Mouse (Mus musculus) spleen, adult 2 months (tissue): ENCODE results near the gene Dpep2nb.

ENCODE experiments used
- CTCF ChIP-seq: fragments of 200-500 bp; IDR thresholded peaks from 2 replicates; pipeline ENCODE4 v1.5.1; 2011; ENCODE audit warnings: mild to moderate bottlenecking, inconsistent platforms; ENCODE audit not compliant: insufficient read depth, insufficient read length, insufficient replicate concordance; ENCODE audit errors: extremely low read depth
- POLR2A ChIP-seq: fragments of 200-500 bp; IDR thresholded peaks from 2 replicates; pipeline ENCODE4 v1.6.1; 2011; ENCODE audit warnings: low read depth, low read length, inconsistent platforms

DNA sequence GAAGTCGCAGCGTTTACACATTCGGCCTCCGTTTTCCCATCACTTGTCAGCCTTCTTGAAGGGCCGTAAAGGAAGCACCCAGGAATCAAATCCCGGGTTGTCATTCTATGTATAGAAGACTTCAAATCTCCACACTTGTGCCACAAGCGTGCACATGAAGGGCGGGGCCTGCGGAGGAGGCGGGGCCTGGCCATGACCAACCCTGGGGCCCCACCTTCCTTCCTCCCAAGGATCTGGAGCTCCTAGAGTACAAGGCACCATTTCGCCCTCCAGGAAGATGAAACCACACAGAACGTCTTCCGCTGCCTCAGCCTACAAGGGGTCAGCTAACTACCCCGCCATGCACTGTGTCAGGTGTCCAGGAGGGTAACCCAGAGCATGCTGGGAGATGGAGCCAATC lies 44.7 kb downstream of the Dpep2nb start:
- TF ChIP-seq POLR2A (no peak), CTCF (no peak)
